Mouse (Mus musculus): ENCODE data around the gene Urm1. TPM values are rescaled to one million over a fixed set of nuclear protein-coding genes. Genes with fewer than 3 reads are reported as not detected.
A peak's percentile ranks its signal among the peaks of the same experiment; 100 is the strongest.
"Not testable (repeated sequence)": the region's sequence is repeated elsewhere in the genome, so short reads cannot be mapped to it uniquely, and the experiment has no call there.

Gene Urm1
- polyA plus RNA-seq (2015; fragmentation: Nextera tagmentation; extraction: Ambion mirVana): 19.0 and 22.8 TPM in 2 replicates

DNA sequence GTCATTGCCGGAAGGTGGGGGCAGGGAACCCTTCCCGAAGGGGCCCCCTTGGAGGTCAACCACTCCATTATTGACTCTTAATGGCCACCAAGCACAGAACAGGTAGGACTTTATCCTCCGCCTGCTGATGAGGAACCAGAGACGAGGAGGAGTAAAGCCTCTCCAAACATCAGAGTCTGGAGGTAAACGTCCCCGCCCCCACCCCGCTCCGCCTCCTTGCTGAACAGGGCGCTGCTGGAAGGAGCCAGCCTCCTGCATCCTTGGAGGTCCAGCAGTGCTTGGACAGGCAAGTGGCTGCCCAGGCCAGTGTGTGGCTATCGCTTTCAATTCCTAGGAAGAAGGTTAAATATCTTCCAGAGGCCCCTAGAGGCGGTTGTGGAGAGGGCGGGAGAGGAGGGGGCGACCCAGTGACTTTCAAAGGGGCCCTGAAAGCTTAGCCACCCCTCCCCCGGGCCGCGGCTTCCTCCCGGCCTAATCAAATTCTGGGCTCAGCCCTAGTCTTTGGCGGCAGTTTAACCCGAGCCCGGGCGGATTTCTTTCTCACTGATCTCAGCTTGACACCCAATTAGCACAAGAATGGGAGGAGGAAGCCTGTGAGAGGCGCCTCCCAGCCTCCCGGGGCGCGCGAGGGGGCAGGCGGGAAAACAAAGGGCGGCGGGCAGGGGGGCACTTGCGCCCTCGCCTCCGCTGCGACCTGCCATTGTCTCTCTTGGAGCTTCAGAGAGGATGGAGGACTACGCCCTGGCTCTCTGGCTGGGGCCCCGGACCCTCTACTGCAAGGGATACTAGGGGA lies at the start of gene Urm1:
Gene Urm1 (plus strand): TSS at position 51 of the 793 bp plus-strand sequence.
- peak within 1 kb of the TSS; percentile 98 for H3K27ac ChIP-seq (replicated peaks)
- peaks cover 22% of the 10 kb centered on the region for H3K4me1 ChIP-seq (replicated peaks)
- WGBS: 1% methylated on average over 35 of the region's 35 CpGs
- peak; percentile 83 for ATAC-seq (ENCODE audit: low read depth)
- peaks cover 16% of the 10 kb centered on the region for H3K36me3 ChIP-seq
- H3K9me3 ChIP-seq: no peaks in the 10 kb centered on the region
- H3K27me3 ChIP-seq: no peaks in the 10 kb centered on the region
- peak within 1 kb of the TSS; percentile 42 for H3K4me3 ChIP-seq
- peak within 1 kb of the TSS; percentile 76 for H3K9ac ChIP-seq
- H3K4me2 ChIP-seq: peak within 1 kb of the TSS; percentile 71

DNA sequence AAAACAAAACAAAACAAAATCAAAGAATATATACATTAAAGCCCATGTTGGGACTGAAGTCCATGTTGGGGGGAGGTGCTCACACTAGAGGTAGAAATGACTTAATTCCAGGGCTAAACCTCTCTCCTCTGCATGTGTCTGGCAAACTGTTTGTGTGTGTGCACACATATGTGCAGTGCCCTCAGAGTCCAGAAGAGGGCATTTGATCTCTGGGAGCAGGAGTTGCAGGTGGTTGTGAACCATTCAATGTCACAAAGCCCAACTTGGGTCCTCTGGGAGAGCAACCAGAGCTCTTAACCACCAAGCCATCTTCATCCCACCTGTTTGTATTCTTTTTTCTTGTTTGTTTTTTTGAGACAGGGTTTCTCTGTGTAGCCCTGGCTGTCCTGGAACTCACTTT lies 49.7 kb upstream of the Urm1 start:
- Histone ChIP-seq H3K4me2 (no peak overlapping the region), H3K9ac (no peak overlapping the region), H3K4me3 (no peak overlapping the region), H3K36me3 (peaks cover 21% of the 10 kb centered on the region), H3K27ac (replicated peaks) (no peak overlapping the region), H3K4me1 (replicated peaks) (no peaks in the 10 kb centered on the region), H3K27me3 (no peaks in the 10 kb centered on the region), H3K9me3 (no peaks in the 10 kb centered on the region)
- ATAC-seq (ENCODE audit: low read depth): no peak

- no peak overlapping the region for H3K4me2 ChIP-seq
- no peak overlapping the region for H3K4me3 ChIP-seq
- ATAC-seq (ENCODE audit: low read depth): no peak
- no peaks in the 10 kb centered on the region for H3K9me3 ChIP-seq
- WGBS: 88% methylated on average over 8 of the region's 8 CpGs
- H3K4me1 ChIP-seq (replicated peaks): no peaks in the 10 kb centered on the region
- H3K9ac ChIP-seq: no peak overlapping the region
- H3K36me3 ChIP-seq: peaks cover 34% of the 10 kb centered on the region
- no peak overlapping the region for H3K27ac ChIP-seq (replicated peaks)
- H3K27me3 ChIP-seq: no peaks in the 10 kb centered on the region
Measured at GRCm38 (mm10) chr2:29771611-29772461, 48.0 kb upstream of the Urm1 start.

DNA sequence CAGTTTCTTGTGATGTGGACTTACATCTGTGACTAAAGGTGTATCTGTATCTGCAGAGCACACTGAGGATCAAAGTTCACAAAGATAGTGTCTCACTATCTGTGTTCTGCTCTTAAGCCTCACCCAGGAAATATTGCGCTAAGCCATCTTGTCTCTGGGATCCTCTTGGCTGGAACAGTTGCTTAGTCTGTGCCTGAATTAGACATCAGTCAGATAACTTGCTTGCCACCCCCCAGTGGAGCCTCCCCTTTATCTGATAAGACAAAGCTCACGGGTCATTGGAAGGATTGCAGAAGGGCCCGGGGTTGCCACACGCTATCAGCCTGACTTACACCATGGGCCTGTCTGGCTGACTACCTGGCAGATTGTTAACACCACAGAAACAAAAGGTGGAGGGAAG lies 46.6 kb upstream of the Urm1 start:
- Histone ChIP-seq H3K36me3 (peaks cover 49% of the 10 kb centered on the region), H3K4me3 (no peak overlapping the region), H3K27ac (replicated peaks) (no peak overlapping the region), H3K9me3 (no peaks in the 10 kb centered on the region), H3K4me1 (replicated peaks) (no peaks in the 10 kb centered on the region), H3K4me2 (no peak overlapping the region), H3K9ac (no peak overlapping the region), H3K27me3 (no peaks in the 10 kb centered on the region)
- WGBS: 94% methylated on average over 4 of the region's 4 CpGs
- ATAC-seq (ENCODE audit: low read depth): no peak

GRCm38 (mm10) chr2:29781256-29781655 lies 38.6 kb upstream of the Urm1 start:
- H3K36me3 ChIP-seq: peaks cover 95% of the 10 kb centered on the region
- 93% methylated on average over 2 of the region's 2 CpGs for WGBS
- H3K27ac ChIP-seq (replicated peaks); ATAC-seq (ENCODE audit: low read depth); H3K9me3 ChIP-seq; H3K4me2 ChIP-seq; H3K4me3 ChIP-seq; H3K4me1 ChIP-seq (replicated peaks); H3K9ac ChIP-seq; H3K27me3 ChIP-seq: not testable (repeated sequence)

- Histone ChIP-seq H3K4me3 (no peak overlapping the region), H3K27ac (replicated peaks) (no peak overlapping the region), H3K9me3 (no peaks in the 10 kb centered on the region), H3K27me3 (no peaks in the 10 kb centered on the region), H3K4me2 (no peak overlapping the region), H3K36me3 (peaks cover 65% of the 10 kb centered on the region), H3K9ac (no peak overlapping the region), H3K4me1 (replicated peaks) (peaks cover 22% of the 10 kb centered on the region)
- WGBS: 62% methylated on average over 4 of the region's 4 CpGs
- ATAC-seq (ENCODE audit: low read depth): no peak
Measured at GRCm38 (mm10) chr2:29784290-29784689, 35.6 kb upstream of the Urm1 start.

GRCm38 (mm10) chr2:29787104-29787917 lies 32.6 kb upstream of the Urm1 start, which contains the start of gene Coq4:
Gene Coq4 (plus strand): TSS chr2:29787493.
- Histone ChIP-seq H3K9me3 (no peaks in the 10 kb centered on the region), H3K27ac (replicated peaks) (peak within 1 kb of the TSS; percentile 67), H3K4me2 (peak within 1 kb of the TSS; percentile 88), H3K4me1 (replicated peaks) (peaks cover 23% of the 10 kb centered on the region), H3K27me3 (no peaks in the 10 kb centered on the region), H3K36me3 (peaks cover 63% of the 10 kb centered on the region), H3K4me3 (peak within 1 kb of the TSS; percentile 77), H3K9ac (peak within 1 kb of the TSS; percentile 87)
- WGBS: 2% methylated on average over 31 of the region's 31 CpGs
- ATAC-seq (ENCODE audit: low read depth): peak; percentile 90

- H3K36me3 ChIP-seq: peaks cover 62% of the 10 kb centered on the region
- H3K27ac ChIP-seq (replicated peaks): peak within 1 kb of the TSS; percentile 67
- H3K9me3 ChIP-seq: no peaks in the 10 kb centered on the region
- WGBS: under 1% methylated on average over 45 of the region's 45 CpGs
- peak within 1 kb of the TSS; percentile 77 for H3K4me3 ChIP-seq
- peaks cover 23% of the 10 kb centered on the region for H3K4me1 ChIP-seq (replicated peaks)
- H3K4me2 ChIP-seq: peak within 1 kb of the TSS; percentile 88
- peak; percentile 91 for ATAC-seq (ENCODE audit: low read depth)
- H3K27me3 ChIP-seq: no peaks in the 10 kb centered on the region
- peak within 1 kb of the TSS; percentile 87 for H3K9ac ChIP-seq
Measured at GRCm38 (mm10) chr2:29787937-29788681, 31.8 kb upstream of the Urm1 start, which contains the start of gene Trub2. Gene Trub2 (minus strand): TSS chr2:29788502.

- Histone ChIP-seq H3K36me3 (peaks cover 68% of the 10 kb centered on the region), H3K4me1 (replicated peaks) (peaks cover 14% of the 10 kb centered on the region), H3K9ac (no peak overlapping the region), H3K27me3 (no peaks in the 10 kb centered on the region), H3K9me3 (no peaks in the 10 kb centered on the region), H3K4me3 (no peak overlapping the region), H3K4me2 (no peak overlapping the region), H3K27ac (replicated peaks) (no peak overlapping the region)
- WGBS: 93% methylated on average over 2 of the region's 2 CpGs
- ATAC-seq (ENCODE audit: low read depth): no peak
Measured at GRCm38 (mm10) chr2:29792772-29793487, 26.9 kb upstream of the Urm1 start.

GRCm38 (mm10) chr2:29802075-29802826 lies 17.6 kb upstream of the Urm1 start, which contains the start of gene Slc27a4:
Gene Slc27a4 (plus strand): TSS chr2:29802634.
- Histone ChIP-seq H3K4me2 (peak within 1 kb of the TSS; percentile 89), H3K27ac (replicated peaks) (peak within 1 kb of the TSS; percentile 95), H3K4me3 (peak within 1 kb of the TSS; percentile 95), H3K4me1 (replicated peaks) (peaks cover 18% of the 10 kb centered on the region), H3K9ac (peak within 1 kb of the TSS; percentile 97), H3K9me3 (no peaks in the 10 kb centered on the region), H3K27me3 (no peaks in the 10 kb centered on the region), H3K36me3 (peaks cover 36% of the 10 kb centered on the region)
- peak; percentile 98 for ATAC-seq (ENCODE audit: low read depth)
- 5% methylated on average over 27 of the region's 28 CpGs for WGBS
